Mouse (Mus musculus): Measurements from ENCODE around the gene Mfsd2b.

The Mfsd2b gene

DNA sequence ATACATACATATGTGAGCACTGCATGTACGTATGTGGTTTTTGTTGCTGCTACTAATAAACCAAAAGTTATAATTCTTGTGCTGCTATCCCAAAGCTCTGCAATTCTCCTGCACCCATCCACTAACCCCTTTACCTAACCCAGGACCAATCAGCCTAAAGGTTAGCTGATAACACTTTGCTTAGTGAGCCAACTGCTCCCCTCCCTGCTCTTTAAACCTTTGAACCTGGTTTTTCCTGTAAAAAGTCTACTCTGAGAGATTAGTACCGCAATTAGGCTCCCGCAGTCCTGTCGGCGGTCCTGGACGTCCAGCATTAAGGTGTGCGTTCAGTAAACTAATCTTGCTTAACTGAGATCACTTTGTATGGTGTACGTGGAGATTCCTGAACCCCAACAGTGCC is 1.5 kb upstream of the Mfsd2b start:
- DNase-seq (ENCODE audit: extremely low spot score, low spot score) = no peak

DNA sequence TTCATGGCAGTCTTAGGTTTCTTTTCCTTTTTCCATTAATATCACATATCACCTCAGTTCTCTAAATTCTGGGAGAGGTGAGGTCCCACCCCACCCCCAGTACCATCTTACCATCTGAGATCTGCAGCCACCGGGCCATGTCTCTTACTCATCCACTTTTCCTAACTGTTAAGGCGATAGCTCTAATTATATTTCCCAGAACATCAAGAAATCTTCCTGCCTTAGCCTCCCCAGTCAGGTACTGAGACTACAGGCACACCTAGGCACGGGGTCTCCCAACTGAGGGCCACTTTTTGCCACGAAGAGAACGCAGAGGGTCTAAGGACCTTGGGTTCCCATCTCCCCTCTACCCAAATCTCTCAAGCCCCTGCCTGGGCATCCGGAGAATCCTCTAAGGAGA is 628 bp downstream of the Mfsd2b start:
- no peak for DNase-seq (ENCODE audit: extremely low spot score, low spot score)

DNA sequence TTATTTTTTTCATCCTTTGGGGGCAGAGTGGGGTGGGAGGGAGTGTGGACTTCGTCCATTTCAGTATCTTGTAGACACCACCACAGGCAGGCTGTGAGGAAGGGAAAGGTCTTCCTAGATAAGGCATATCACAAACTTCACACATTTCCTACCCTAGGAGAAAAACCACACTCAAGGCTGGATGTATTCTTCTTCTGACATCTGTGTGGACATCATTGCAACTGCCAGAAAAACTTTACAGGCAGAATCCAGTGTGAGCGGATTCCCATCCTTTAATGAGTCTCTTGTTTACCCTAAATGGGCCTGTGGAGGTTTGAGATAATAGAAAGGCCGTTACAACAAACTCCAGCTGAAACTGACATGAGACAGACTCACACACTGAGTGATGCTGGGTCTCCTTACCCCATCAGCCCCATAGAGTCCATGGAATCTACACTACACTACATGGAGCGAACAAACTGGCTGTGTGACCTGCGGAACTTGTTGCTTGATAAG is 1.1 kb downstream of the Mfsd2b start:
- no peak for DNase-seq (ENCODE audit: extremely low spot score, low spot score)

DNA sequence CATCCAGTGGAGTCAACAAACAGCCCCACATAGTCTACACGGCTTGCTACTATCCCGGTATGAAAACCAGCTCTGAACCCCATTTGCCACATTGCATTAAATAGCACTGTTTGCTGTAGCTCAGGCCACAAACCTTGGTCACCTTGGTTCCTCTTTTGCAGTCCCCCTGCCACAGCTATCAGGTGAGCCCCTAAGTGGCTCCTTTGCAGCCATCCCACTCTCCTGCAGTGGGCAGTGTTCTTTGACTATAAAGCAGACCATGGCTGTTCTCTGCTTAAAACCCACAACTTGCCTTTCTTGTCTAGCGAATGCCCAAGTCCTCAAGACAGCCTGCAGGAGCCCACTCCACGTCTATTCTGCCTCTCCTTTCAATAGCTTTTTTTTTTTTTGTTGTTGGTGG is 1.9 kb downstream of the Mfsd2b start:
- no peak for DNase-seq (ENCODE audit: extremely low spot score, low spot score)

DNA sequence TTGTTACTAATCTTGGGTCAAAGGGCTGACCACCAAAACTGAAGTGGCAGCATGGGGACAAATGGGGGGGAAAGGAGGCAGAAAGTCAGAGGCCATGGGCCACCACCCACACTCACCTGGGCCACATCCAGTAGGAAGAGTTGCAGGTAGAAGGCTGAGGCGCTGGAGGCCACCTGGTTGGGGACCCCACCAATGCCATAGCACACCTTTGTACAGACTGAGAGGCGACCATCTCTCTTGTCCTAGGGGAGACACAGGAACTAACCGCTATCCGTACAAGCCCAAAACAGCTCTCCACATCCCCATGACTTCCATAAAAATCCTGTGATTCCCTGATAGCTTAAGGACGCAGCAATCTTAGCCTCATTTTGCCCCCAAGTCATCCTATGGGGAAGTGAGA is 2.9 kb downstream of the Mfsd2b start:
- no peak for DNase-seq (ENCODE audit: extremely low spot score, low spot score)

DNA sequence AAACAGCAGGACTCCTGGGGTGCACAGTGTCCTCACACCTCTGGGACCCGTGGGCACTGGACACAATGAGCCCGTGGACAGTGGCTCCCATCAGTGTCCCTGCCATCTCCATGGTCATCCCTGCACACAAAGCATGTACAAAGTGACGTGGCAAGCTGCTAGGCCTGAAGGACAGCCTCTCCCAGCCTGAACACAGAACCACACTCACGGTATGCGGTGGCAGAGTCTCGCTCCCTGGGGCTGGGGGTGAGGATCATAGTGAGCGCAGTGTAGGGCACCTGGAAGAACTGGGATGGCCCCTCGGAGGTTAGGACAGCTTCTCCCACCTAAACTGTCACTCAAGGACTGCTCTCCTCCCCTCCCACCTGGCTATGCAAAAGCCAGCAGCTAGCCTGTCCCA is 5.2 kb downstream of the Mfsd2b start:
- no peak for DNase-seq (ENCODE audit: extremely low spot score, low spot score)

- no peak for DNase-seq (ENCODE audit: extremely low spot score, low spot score)
Observed at GRCm38 (mm10) chr12:4864338-4864690, 9.8 kb downstream of the Mfsd2b start.

DNA sequence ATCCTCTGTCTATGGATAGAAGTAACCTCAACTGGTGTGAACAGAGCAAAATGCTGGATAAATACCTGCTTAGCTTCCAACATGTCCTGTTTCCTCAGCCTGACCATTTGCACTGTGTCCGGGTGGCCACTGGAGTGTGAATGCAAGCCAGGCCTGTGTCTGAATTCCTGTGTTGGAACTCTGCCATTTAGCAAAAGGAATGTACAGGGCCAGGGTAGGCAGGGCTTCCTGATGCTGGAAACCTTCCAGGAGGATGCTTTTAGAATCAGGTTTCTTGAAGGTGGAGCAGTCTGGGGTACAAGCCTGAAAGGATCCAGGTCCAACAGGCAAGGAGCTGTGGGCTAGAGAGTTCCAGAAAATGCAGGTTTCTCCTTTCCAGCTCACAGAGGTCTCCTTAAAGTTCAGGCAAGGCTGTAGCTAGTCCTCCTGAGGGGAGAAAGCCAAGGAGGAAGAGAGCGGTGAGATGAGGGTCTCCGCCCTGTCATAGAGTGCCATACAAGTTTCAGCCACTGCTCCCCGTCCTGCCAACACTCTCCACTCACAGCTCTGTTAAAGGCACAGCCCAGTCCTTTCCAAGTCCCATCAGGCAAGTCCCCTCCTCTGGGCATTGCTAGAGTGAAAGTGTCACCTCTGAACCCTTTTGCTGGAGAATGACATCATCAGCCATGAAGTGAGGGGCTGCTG is 10.4 kb downstream of the Mfsd2b start:
- DNase-seq (ENCODE audit: extremely low spot score, low spot score) = no peak

DNA sequence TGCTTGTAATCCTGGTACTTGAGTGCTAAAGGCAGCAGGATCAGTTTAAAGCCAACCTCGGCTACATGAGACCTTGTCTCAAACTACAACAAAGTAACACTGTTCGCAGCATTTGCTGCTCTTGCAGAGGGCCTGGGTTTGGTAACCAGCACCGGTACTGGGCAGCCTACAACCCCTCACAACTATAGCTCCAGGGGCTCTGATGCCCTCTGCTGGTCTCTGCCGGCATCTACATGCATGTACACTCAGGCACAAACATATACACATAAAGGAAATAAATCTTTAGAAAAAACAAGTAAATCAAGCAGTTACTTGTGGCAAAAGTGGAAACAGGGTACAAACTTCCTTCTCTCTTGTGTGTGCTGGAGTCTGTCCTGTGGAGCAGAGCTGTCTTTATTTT is 11.5 kb downstream of the Mfsd2b start:
- DNase-seq (ENCODE audit: extremely low spot score, low spot score) = no peak

GRCm38 (mm10) chr12:4859241-4859914 is 14.8 kb downstream of the Mfsd2b start:
- DNase-seq (ENCODE audit: extremely low spot score, low spot score) = no peak

DNA sequence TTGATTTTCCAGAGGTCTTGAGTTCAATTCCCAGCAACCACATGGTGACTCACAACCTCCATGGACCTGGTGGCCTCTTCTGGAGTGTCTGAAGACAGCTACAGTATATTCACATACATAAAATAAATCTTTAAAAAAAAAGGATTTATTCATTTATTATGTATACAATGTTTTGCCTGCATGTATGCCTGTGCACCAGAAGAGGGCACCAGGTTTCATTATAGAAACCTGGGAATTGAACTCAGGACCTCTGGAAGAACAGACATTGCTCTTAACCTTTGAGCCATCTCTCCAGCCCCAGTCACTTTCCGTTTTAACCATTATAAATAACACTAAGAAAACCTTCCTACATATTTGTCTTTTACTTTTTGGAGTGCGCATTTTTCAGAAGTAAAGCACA is 17.3 kb downstream of the Mfsd2b start:
- DNase-seq (ENCODE audit: extremely low spot score, low spot score) = no peak

- peak; percentile 32 for DNase-seq (ENCODE audit: extremely low spot score, low spot score)
Observed at GRCm38 (mm10) chr12:4856160-4856559, 18.0 kb downstream of the Mfsd2b start.

GRCm38 (mm10) chr12:4843741-4844140 is 30.4 kb downstream of the Mfsd2b start:
- DNase-seq (ENCODE audit: extremely low spot score, low spot score) = peak; percentile 49

- DNase-seq (ENCODE audit: extremely low spot score, low spot score) = peak; percentile 88
Observed at GRCm38 (mm10) chr12:4842890-4843597, 31.1 kb downstream of the Mfsd2b start, which contains the start of gene Wdcp. Gene Wdcp, plus strand, starts transcription at chr12:4843303.

GRCm38 (mm10) chr12:4842456-4842855 is 31.7 kb downstream of the Mfsd2b start:
- DNase-seq (ENCODE audit: extremely low spot score, low spot score) = no peak

GRCm38 (mm10) chr12:4841392-4841887 is 32.7 kb downstream of the Mfsd2b start, which contains the start of gene Fkbp1b:
Gene Fkbp1b, minus strand, starts transcription at chr12:4841591.
- peak; percentile 80 for DNase-seq (ENCODE audit: extremely low spot score, low spot score)

GRCm38 (mm10) chr12:4840741-4841140 is 33.4 kb downstream of the Mfsd2b start:
- no peak for DNase-seq (ENCODE audit: extremely low spot score, low spot score)

GRCm38 (mm10) chr12:4840010-4840409 is 34.1 kb downstream of the Mfsd2b start:
- DNase-seq (ENCODE audit: extremely low spot score, low spot score) = no peak

- no peak for DNase-seq (ENCODE audit: extremely low spot score, low spot score)
Observed at GRCm38 (mm10) chr12:4836959-4837358, 37.2 kb downstream of the Mfsd2b start.

GRCm38 (mm10) chr12:4827256-4827655 is 46.9 kb downstream of the Mfsd2b start:
- DNase-seq (ENCODE audit: extremely low spot score, low spot score) = no peak

DNA sequence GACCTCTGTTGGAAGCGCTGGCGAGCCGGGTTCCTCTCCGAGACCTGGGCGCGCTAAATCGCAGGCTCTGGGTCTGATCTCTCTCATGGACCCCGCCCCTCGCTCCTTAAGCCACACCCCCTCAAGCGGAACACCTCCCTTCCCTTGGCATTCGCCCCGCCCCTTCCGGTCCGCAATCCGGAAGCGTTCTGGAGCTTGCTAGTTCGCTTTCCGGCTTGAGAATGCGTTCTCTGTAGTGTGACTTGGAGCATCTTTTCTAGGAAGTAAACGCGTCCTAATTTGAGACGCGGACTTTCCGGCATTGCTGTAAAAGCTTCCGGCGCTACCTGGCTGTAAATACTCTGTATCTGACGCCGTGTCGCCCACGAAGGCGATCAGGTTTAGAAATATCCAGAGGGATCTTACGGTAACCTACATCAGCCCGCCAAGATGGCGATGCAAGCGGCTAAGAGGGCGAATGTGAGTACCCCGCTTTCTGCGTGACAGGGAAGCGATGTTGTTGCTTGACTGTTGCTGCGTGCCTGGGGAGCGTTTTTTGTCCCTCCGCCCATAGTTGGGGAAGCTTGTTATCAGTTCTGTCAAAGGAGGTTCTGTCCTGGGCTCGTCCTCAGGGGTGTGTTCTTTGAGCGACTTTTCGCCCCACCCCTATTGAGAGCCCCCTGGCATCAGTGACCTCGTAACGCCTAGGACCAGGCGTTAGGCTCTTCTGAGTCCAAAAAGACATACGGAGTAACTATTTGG is 56.6 kb downstream of the Mfsd2b start, which contains the start of gene Sf3b6:
Sf3b6 (plus strand) TSS at position 184 of the 741 bp plus-strand sequence.
- DNase-seq (ENCODE audit: extremely low spot score, low spot score) = peak; percentile 99
